Mouse (Mus musculus) CD4-positive, CD25-positive, alpha-beta regulatory T cell, adult 9 weeks (primary cell): ENCODE results near the gene Ptx3. TPM values are rescaled to one million over a fixed set of nuclear protein-coding genes. Genes with fewer than 3 reads are reported as not detected.

ENCODE experiments used
- polyA plus RNA-seq: library from polyadenylated mRNA; unstranded; fragments of 100-300 nt; shearing (Covaris generic); gene quantifications from one replicate; pipeline ENCODE4 v1.2.1, GENCODE M21; 2017

Ptx3 gene
- polyA plus RNA-seq, result not detected

GRCm38 (mm10) chr3:66219655-66220191 is at the start of gene Ptx3:
Gene Ptx3, plus strand, starts transcription at chr3:66219910.

Other genes with a start within 250 kb of the Ptx3 start
- gene Veph1, start 76.9 kb downstream of the Ptx3 start, polyA plus RNA-seq, result not detected